Mouse (Mus musculus) lung, postnatal 0 days (tissue): Measurements from ENCODE around the gene Hoxb2.

Experiments
- CTCF ChIP-seq: IDR thresholded peaks from 2 replicates; pipeline ENCODE4 v1.5.1; 2016; ENCODE audit warnings: antibody characterized with exemption, mild to moderate bottlenecking
- EP300 ChIP-seq: IDR thresholded peaks from 2 replicates; pipeline ENCODE4 v1.6.1; 2016; ENCODE audit warnings: antibody characterized with exemption, mild to moderate bottlenecking, control low read depth

- TF ChIP-seq CTCF (no peak), EP300 (0 out of 2 replicates have a peak, but pooled peaks have one; percentile 16)
Measured at GRCm38 (mm10) chr11:96351831-96352230, 1.5 kb downstream of the Hoxb2 start.
